Mouse (Mus musculus) left cerebral cortex, postnatal 4 days (tissue): ENCODE data around the gene Polr2f. TPM values are rescaled to one million over a fixed set of nuclear protein-coding genes. Genes with fewer than 3 reads are reported as not detected.

Source experiments
- DNase-seq: peaks from one replicate; pipeline ENCODE4 v3.0.0-alpha.2; 2022
- intact Hi-C: fragments of 180-260 bp; cut with DNase I; formaldehyde crosslinking; loops from one replicate; pipeline ENCODE4 v1.15.1; 2025
- total RNA-seq, 2 experiments: library from RNA; stranded (reverse); gene quantifications; 2 replicates each; pipeline ENCODE4 v1.2.3; 2021

Polr2f gene
- total RNA-seq, 2 experiments from 2014 or later = 143 to 152 TPM

GRCm38 (mm10) chr15:79151881-79152280 is 11.1 kb downstream of the Polr2f start:
- intact Hi-C loops = no loop called here
- DNase-seq = no peak

GRCm38 (mm10) chr15:79152709-79153108 is 11.9 kb downstream of the Polr2f start:
- DNase-seq = no peak
- intact Hi-C loops = no loop called here

- intact Hi-C loops = no loop called here
Observed at GRCm38 (mm10) chr15:79155572-79155971, 14.8 kb downstream of the Polr2f start.

GRCm38 (mm10) chr15:79162301-79162700 is 21.5 kb downstream of the Polr2f start:
- intact Hi-C loops = no loop called here
- DNase-seq = no peak

More at GRCm38 (mm10) chr15:79155572-79155971, 14.8 kb downstream of the Polr2f start:
- DNase-seq = no peak

- DNase-seq = no peak
- intact Hi-C loops = no loop called here
Observed at GRCm38 (mm10) chr15:79162822-79163221, 22.0 kb downstream of the Polr2f start.

- intact Hi-C loops = no loop called here
Observed at GRCm38 (mm10) chr15:79164251-79164650, 23.4 kb downstream of the Polr2f start.

GRCm38 (mm10) chr15:79165140-79165539 is 24.3 kb downstream of the Polr2f start, which contains the start of gene Sox10:
Gene Sox10, minus strand, starts transcription at chr15:79165240.
- intact Hi-C loops = no loop called here
- no peak for DNase-seq

More at GRCm38 (mm10) chr15:79164251-79164650, 23.4 kb downstream of the Polr2f start:
- no peak for DNase-seq

- intact Hi-C loops = no loop called here
- DNase-seq = peak; percentile 30
Observed at GRCm38 (mm10) chr15:79166712-79167111, 25.9 kb downstream of the Polr2f start.

- no peak for DNase-seq
- intact Hi-C loops = no loop called here
Observed at GRCm38 (mm10) chr15:79176905-79177304, 36.1 kb downstream of the Polr2f start.

- intact Hi-C loops = no loop called here
- no peak for DNase-seq
Observed at GRCm38 (mm10) chr15:79185213-79185612, 44.4 kb downstream of the Polr2f start.

- intact Hi-C loops = no loop called here
Observed at GRCm38 (mm10) chr15:79187819-79188218, 47.0 kb downstream of the Polr2f start.

GRCm38 (mm10) chr15:79191426-79191825 is 50.6 kb downstream of the Polr2f start:
- DNase-seq = no peak
- intact Hi-C loops = no loop called here

More at GRCm38 (mm10) chr15:79187819-79188218, 47.0 kb downstream of the Polr2f start:
- no peak for DNase-seq

GRCm38 (mm10) chr15:79192450-79192849 is 51.6 kb downstream of the Polr2f start:
- peak; percentile 13 for DNase-seq
- intact Hi-C loops = no loop called here

GRCm38 (mm10) chr15:79192885-79193845 is 52.4 kb downstream of the Polr2f start:
- DNase-seq = peak; percentile 69
- intact Hi-C loops = no loop called here

GRCm38 (mm10) chr15:79194048-79194447 is 53.2 kb downstream of the Polr2f start:
- no peak for DNase-seq
- intact Hi-C loops = no loop called here

- intact Hi-C loops = no loop called here
- DNase-seq = no peak
Observed at GRCm38 (mm10) chr15:79194946-79195345, 54.1 kb downstream of the Polr2f start.

- intact Hi-C loops = no loop called here
- DNase-seq = no peak
Observed at GRCm38 (mm10) chr15:79195492-79195891, 54.7 kb downstream of the Polr2f start.

GRCm38 (mm10) chr15:79199390-79199976 is 58.7 kb downstream of the Polr2f start:
- DNase-seq = no peak
- intact Hi-C loops = no loop called here
